Mouse (Mus musculus): ENCODE measurements around the gene Osmr.

DNA sequence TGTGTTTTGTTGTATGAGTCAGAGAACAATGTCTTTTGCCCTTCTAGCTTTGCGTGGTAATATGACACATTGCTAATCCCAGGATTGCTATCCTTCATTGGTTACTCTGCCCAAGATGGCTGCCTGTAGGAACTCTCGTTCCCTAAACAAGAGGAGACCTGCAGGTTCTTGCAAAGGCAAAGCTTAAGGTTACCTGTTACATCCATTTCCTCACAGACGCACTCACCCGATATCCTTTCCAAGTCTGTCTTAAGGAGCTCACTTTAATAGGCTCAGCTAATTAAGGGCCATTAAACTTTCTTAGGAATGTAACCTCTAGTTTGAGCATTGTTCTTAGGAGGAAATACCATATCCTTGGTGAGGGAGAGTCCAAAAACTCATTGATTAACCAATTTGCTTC is 31.0 kb upstream of the Osmr start:
- TF ChIP-seq CTCF (IDR thresholded peaks at IDR 0.05; ENCODE audit: low read depth, low read length) (no peak), POLR2A (IDR thresholded peaks at IDR 0.05; ENCODE audit: borderline replicate concordance, low read depth, low read length) (no peak)

Data from bone marrow macrophage, adult 2 months (primary cell).